Mouse (Mus musculus) gastrocnemius, postnatal 14 days (tissue): Measurements from ENCODE around the gene Krt39. TPM values are rescaled to one million over a fixed set of nuclear protein-coding genes. Genes with fewer than 3 reads are reported as not detected.

Source experiments
- DNase-seq: peaks from one replicate; pipeline ENCODE4 v3.0.0; 2021; ENCODE audit warnings: mixed read lengths
- intact Hi-C: fragments of 180-260 bp; cut with DNase I; formaldehyde crosslinking; loops from one replicate; pipeline ENCODE4 v1.15.1; 2025; ENCODE audit warnings: low total_unique reads
- long read RNA-seq, 2 experiments: library from polyadenylated mRNA; stranded (forward); transcript quantifications; one replicate each; pipeline ENCODE4 v2.0.0; 2021
- total RNA-seq, 2 experiments: library from RNA; stranded (reverse); gene quantifications; 2 replicates each; pipeline ENCODE4 v1.2.3; 2021

Gene Krt39
- total RNA-seq: not detected
- long read RNA-seq, experiment 1: 0 reads
- long read RNA-seq, experiment 2: 0 reads

DNA sequence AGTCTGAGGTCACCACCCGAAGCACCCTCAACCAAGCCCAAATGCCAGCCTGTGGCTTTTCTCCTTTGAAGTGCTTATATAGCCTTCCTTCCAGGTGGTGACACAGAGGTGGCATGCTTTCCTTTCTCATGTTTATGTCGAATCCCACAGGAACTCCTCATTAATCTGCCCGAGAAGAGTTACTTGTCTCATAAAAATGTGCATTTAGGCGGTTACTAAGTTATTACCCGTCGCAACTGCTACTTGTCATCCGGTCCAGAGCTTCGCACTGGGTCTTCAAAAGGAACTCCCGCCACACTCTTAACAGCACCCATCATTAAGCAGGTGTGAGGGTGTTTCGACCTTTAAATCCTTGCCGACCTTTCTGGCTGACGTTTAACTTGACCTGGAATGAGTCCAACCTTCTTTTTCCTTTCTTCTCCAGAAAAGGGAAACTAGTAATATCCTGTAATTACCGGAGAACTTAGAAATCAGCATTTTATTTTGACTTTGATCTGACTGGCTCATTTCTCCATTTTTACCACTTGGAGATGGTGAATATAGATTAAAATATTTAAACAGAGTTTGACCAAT lies at the start of gene Krt39:
Gene Krt39 (minus strand): TSS at position 51 of the 573 bp plus-strand sequence.
- intact Hi-C loops: no loop called here
- no peak for DNase-seq

DNA sequence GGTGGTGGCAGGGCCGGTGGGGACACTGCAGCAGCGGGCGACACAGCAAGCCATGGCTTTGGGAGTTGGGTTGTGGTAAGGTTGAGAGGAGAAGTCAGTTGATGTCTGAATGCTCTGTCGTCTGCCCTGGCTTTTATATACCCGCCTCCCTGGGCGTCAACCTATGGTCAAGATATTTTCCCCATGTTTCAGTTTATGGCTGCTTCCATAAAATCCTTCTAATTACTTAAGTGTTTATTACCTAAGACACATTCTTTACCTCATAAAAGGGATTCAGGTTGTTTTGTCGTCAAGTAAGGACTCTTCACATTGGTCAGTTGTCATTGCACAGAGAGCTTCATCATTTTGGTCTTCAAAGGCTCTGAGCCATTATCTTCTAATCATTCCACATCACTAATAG lies 45.4 kb upstream of the Krt39 start, which contains the start of gene Krtap3-1:
Gene Krtap3-1 (minus strand): TSS at position 101 of the 400 bp plus-strand sequence.
- no peak for DNase-seq
- intact Hi-C loops: no loop called here

DNA sequence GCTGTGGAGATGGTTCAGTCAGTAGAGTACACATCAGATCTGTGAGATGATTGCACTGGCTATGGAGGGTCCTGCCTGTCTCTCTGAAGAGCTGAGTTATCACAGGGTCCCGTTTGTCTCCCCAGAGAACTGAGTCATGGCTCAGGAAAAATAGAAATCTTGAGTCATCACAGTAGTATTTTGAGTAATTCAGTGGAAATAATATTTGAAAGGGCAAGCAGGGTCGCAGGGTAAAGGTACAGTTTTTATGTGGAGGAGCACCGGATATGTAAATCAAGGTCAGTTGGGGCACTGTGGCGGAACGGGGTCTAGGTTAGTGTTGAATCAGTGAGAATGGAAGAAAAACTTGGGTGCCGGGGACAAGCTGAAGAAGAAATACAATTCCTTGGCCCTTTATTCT lies 41.4 kb upstream of the Krt39 start:
- no peak for DNase-seq
- intact Hi-C loops: no loop called here

DNA sequence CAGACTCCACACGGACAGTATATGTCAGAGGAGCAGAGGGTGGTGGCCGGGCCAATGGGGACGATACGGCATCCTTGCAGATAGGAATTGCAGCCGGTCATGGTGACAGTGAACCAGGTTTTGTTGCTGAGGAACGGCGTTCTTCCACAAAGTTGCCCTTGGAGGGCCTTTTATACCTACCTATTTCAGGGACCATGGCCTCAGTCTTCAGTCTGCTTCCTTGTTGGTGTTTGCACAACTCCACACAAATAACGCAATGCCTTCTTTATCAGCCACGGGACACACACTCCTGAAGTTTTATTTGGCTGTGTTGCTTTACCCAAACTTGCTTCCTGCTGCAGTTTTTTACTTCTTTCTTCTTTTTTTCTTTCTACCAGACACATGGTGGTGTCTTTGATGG lies 38.2 kb upstream of the Krt39 start, which contains the start of gene Gm11939:
Gene Gm11939 (minus strand): TSS at position 101 of the 400 bp plus-strand sequence.
- no peak for DNase-seq
- intact Hi-C loops: no loop called here

DNA sequence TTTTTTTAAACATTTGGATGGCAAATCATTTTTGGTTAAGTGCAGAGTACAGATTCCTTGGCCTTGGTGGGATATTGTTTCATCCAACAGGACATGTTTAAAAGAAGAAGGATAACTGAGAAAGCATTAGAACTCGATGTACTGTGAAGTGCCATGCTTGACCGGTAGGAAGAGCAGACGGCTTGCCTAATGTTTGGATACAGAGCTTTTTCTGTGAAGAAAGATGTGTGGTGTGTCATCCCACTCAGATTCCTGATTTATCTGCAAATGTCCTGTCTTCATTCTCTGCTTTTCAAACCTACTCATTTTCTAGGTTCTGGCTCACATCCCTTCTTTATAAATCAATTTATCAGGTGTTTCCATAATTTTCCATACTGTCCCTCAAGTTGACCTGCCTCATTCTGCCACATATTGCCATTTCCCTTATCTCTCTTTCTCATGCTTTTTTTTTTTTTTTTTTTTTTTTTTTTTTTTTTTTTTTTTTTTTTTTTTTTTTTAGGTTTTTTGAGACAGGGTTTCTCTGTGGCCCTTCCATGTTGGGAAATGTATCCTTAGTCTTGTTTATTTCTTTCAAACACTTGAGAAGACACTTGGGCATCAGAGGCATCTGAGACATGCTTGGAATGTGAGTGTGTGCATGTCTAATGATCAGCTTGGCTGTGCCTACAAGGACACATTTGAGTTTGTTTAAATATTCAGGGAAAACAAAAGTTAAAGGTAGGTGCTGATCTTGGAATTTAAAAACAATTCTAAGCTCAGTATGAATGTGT lies 37.0 kb upstream of the Krt39 start:
- no peak for DNase-seq
- intact Hi-C loops: no loop called here

DNA sequence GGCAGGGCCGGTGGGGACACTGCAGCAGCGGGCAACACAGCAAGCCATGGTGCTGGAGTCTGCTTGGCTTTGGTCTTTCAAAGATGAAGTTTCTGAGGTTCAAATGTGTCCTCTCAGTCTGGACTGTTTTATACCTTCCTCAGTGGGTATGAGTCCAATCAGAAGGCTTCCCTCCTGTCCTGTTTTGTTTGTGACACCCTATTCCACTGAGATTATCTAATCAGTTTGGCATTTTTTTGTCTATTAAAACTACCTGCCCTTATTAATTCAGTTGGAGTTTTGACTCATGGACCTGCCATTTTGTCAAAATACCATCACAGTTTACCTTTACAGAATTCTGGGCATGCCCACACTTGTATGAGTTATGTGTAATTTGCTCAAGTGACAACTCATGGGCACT lies 35.6 kb upstream of the Krt39 start, which contains the start of gene Krtap3-2:
Gene Krtap3-2 (minus strand): TSS at position 101 of the 400 bp plus-strand sequence.
- intact Hi-C loops: no loop called here
- no peak for DNase-seq

DNA sequence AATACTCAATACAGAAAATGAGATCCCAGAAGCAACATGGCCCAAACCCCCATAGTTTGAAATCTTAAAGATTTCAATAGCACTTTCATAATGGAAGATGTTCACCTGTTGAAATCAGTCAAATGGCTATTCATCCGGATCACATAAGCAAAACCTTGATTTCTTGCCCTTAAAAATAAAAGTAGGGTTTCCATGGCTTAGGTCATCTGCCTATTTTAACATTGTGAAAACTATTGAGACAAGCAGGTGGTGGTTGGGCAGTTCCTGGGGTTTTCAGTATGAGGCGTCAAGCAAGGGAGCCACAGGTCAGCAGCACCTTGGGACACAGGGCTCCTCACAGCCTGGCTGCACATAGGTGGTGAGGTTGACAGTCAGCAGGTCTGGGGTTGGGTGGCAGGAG lies 35.1 kb upstream of the Krt39 start:
- DNase-seq: no peak
- intact Hi-C loops: no loop called here

DNA sequence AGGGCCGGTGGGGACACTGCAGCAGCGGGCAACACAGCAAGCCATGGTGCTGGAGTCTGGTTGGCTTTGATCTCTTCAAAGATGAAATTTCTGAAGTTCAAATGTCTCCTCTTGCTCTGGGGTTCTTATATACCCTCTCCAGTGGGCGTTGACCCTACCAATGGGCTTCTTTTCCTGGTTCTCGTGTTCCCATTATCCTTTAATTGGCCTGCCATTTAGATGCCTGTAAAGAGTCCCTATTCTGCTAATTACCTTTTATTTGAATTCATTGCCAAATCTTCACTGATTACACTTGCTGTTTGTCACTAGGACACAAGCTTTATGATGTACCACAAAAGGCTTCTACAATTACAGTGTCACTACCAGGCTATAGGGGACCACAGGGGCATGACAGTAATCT lies 29.6 kb upstream of the Krt39 start, which contains the start of gene Krtap3-3:
Gene Krtap3-3 (minus strand): TSS at position 101 of the 400 bp plus-strand sequence.
- intact Hi-C loops: no loop called here
- no peak for DNase-seq

DNA sequence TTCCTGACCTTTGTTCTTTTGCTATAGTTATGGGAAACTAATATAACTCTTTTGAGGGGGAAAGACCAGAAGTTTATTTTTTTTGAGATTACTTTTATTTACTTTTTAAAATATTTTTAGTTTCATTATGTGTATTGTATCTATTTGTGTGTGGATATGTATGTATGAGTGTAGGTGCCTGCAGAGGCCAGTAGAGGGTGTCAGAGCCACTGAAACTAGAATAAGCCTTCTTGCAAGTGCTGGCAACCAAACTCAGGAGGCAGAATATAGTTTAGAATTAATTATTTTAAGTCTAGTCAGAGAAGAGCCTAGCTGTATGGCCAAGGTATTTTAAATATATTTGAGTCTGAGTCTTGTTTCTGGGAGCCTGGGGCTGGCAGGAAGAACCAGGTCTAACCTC lies 26.8 kb upstream of the Krt39 start:
- DNase-seq: no peak

DNA sequence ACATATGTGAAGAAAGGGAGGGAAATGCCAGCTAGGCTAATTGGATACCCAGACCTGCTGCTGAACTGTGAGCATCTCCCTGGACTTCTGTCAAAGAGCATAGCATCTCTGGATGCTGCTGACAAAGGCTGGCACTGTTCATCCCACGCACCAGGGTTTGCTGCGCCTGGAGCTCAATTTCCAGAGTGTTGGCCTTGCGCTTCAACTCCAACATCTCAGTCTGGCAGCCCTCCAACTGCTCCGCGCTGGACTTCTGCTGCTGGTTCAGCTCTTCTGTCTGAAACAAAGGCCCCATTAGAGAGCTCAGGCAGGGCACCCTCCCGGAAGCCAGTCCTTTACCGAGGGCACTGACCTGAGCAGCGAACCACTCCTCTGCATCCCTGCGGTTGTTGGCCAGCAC lies 18.6 kb upstream of the Krt39 start:
- peak; percentile 8 for DNase-seq

More for the DNA sequence above, 26.8 kb upstream of the Krt39 start:
- intact Hi-C loops: no loop called here

DNA sequence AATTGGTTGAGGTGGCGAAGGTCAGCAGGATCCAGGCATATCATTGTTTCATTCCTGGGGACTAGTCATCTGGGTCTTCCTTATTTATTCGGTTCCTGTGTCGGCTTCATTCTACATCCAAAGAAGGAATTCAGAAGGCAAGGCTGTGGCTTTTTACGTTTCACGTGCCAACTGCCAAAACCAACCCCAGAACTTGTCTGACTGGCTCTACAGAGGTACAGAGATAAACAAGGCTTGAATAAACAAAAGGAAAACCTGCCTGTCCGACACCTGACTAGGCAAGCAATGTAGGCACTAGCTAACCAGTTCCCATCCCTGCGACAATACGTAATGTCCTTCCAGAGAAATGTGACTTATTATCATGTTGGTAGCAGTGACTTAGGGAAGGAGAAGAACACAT lies 7.0 kb downstream of the Krt39 start:
- DNase-seq: no peak
- intact Hi-C loops: no loop called here

More for the DNA sequence above, 18.6 kb upstream of the Krt39 start:
- intact Hi-C loops: no loop called here

- no peak for DNase-seq
- intact Hi-C loops: no loop called here
These were observed 20.9 kb downstream of the Krt39 start for GRCm38 (mm10) chr11:99500095-99500805.

GRCm38 (mm10) chr11:99496460-99496859 lies 24.7 kb downstream of the Krt39 start:
- DNase-seq: no peak
- intact Hi-C loops: no loop called here

- intact Hi-C loops: no loop called here
These were observed 26.4 kb downstream of the Krt39 start for GRCm38 (mm10) chr11:99494741-99495140.

GRCm38 (mm10) chr11:99493574-99493850 lies 27.6 kb downstream of the Krt39 start:
- intact Hi-C loops: no loop called here
- DNase-seq: no peak

More at GRCm38 (mm10) chr11:99494741-99495140, 26.4 kb downstream of the Krt39 start:
- DNase-seq: no peak

GRCm38 (mm10) chr11:99492733-99493573 lies 28.2 kb downstream of the Krt39 start, which contains the start of gene Krt23:
Gene Krt23 (minus strand): TSS chr11:99493137.
- intact Hi-C loops: no loop called here
- DNase-seq: no peak

DNA sequence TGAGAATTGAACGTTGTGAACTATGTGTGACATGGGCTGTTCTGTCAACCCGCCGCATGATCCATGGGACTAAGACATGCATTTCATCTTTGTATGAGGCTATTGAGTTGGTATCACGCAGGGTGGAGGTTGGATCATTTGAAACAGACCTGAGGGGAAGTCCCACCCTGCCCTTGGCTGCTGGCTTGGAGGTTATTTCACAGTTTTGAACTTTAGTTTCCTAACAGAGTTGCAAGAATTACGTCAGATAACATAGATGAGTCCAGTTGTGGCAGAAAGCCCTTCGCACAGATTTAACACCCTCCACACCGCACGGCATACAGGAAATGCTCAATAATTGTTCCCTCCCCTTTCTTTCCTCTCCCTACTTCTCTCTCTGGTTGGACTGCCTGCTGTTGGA lies 30.1 kb downstream of the Krt39 start:
- intact Hi-C loops: no loop called here
- no peak for DNase-seq

- DNase-seq: no peak
- intact Hi-C loops: no loop called here
These were observed 30.5 kb downstream of the Krt39 start for GRCm38 (mm10) chr11:99490624-99491023.

- intact Hi-C loops: no loop called here
- DNase-seq: no peak
These were observed 31.9 kb downstream of the Krt39 start for GRCm38 (mm10) chr11:99489233-99489632.
